Comparison of ENCODE assay signal across 8 mouse cellular contexts in the genomic region with DNA sequence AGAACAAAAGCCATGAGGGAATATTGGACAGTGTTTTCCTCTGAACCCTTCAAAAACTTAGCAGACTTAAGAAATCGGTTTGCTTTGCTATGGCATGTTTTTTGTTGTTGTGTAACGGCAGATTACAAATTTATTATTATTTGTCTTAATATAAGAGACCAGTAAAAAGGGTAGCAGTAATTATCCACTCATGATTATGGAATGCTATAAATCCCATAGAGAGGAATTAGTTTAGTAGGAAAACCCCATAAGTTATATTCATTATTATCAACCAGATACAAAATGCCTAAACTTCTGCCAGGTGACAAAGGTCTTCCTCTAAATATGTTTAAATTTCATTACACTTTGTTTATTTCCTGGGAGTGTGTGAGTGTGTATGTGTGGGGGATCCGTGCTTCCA. TPM values are rescaled to one million over a fixed set of nuclear protein-coding genes. Genes with fewer than 3 reads are reported as not detected.
DNase-seq lines count a peak whose midpoint lies in the region; ATAC-seq and TF ChIP-seq lines count a peak whose summit lies in the region.

No protein-coding gene starts in this region.

- intact Hi-C loops in heart, adult 2 months (cut with DNase I), result loop anchor here (2.0 to 10.0 kb wide), 2 partner anchors 133 to 527 kb away; no protein-coding TSS in a partner anchor

- H3K27me3 ChIP-seq in heart, adult 2 months (ENCODE audit: control insufficient read depth, insufficient read depth, low read length), result no peaks in the 10 kb centered on the region
- no peaks in the 10 kb centered on the region for H3K27me3 ChIP-seq in forebrain, embryonic 12.5 days
- no peaks in the 10 kb centered on the region for H3K27me3 ChIP-seq in liver, embryonic 13.5 days

- H3K36me3 ChIP-seq in heart, adult 2 months (ENCODE audit: control insufficient read depth, insufficient read depth, low read length), result peaks cover 8% of the 10 kb centered on the region
- no peaks in the 10 kb centered on the region for H3K36me3 ChIP-seq in forebrain, embryonic 12.5 days (replicated peaks)
- H3K36me3 ChIP-seq in liver, embryonic 13.5 days, result peaks cover 15% of the 10 kb centered on the region

- TF ChIP-seq EP300 in heart, adult 2 months (IDR thresholded peaks at IDR 0.05; ENCODE audit: insufficient read depth, low read depth, low read length), result no peak

- peaks cover 11% of the 10 kb centered on the region for H3K79me2 ChIP-seq in heart, adult 2 months (replicated peaks; ENCODE audit: control insufficient read depth, insufficient read depth, low read length)

- peak overlapping the region; percentile 98 for H3K9ac ChIP-seq in heart, adult 2 months (ENCODE audit: low read depth, low read length)
- H3K9ac ChIP-seq in forebrain, embryonic 12.5 days, result peak overlapping the region; percentile 96
- H3K9ac ChIP-seq in liver, embryonic 13.5 days, result peak overlapping the region; percentile 98

- no peak for ATAC-seq in forebrain, embryonic 12.5 days (ENCODE audit: low FRiP score)
- no peak for ATAC-seq in liver, embryonic 13.5 days (ENCODE audit: low read depth)

- H3K4me2 ChIP-seq in forebrain, embryonic 12.5 days, result peak overlapping the region; percentile 63
- peak overlapping the region; percentile 92 for H3K4me2 ChIP-seq in liver, embryonic 13.5 days

- TF ChIP-seq POLR2A in heart, adult 2 months (IDR thresholded peaks at IDR 0.05; ENCODE audit: insufficient read depth, low read depth, low read length), result no peak

- WGBS in heart, adult 2 months, result 15% methylated on average over 3 of the region's 3 CpGs
- WGBS in forebrain, embryonic 12.5 days, result 46% methylated on average over 3 of the region's 3 CpGs
- WGBS in liver, embryonic 13.5 days (ENCODE audit: insufficient replicate concordance), result 60% methylated on average over 3 of the region's 3 CpGs

- H3K4me1 ChIP-seq in heart, adult 2 months (ENCODE audit: control insufficient read depth, insufficient read depth, low read length), result peaks cover 18% of the 10 kb centered on the region
- H3K4me1 ChIP-seq in forebrain, embryonic 12.5 days, result peaks cover 26% of the 10 kb centered on the region
- peaks cover 51% of the 10 kb centered on the region for H3K4me1 ChIP-seq in liver, embryonic 13.5 days (replicated peaks)

- TF ChIP-seq CTCF in heart, adult 2 months (IDR thresholded peaks at IDR 0.05), result no peak

- H3K4me3 ChIP-seq in heart, adult 2 months, result peak overlapping the region; percentile 98
- H3K4me3 ChIP-seq in forebrain, embryonic 12.5 days (replicated peaks), result peak overlapping the region; percentile 87
- H3K4me3 ChIP-seq in liver, embryonic 13.5 days (replicated peaks), result peak overlapping the region; percentile 95

- DNase-seq in heart, adult 2 months, result no peak
- no peak for DNase-seq in heart, adult 18-20 months
- DNase-seq in 3T3-L1 (ENCODE audit: low read depth, low spot score), result peak; percentile 13
- no peak for DNase-seq in liver, embryonic 13.5 days
- no peak for DNase-seq in yolk sac, embryonic 10.5 days (ENCODE audit: low spot score)
- DNase-seq in retina, embryonic 14.5 days (ENCODE audit: low spot score), result no peak
- DNase-seq in right cerebral cortex, postnatal 4 days, result no peak

- peak overlapping the region; percentile 98 for H3K27ac ChIP-seq in heart, adult 2 months
- peak overlapping the region; percentile 93; the same call in 1 of the 2 replicates for H3K27ac ChIP-seq in forebrain, embryonic 12.5 days
- H3K27ac ChIP-seq in liver, embryonic 13.5 days, result peak overlapping the region; percentile 96

- no peaks in the 10 kb centered on the region for H3K9me3 ChIP-seq in forebrain, embryonic 12.5 days
- H3K9me3 ChIP-seq in liver, embryonic 13.5 days (replicated peaks), result no peaks in the 10 kb centered on the region

RNA-seq across cellular contexts. Expression of gene Atl1, which starts 0.7 kb away (rescaled TPM):
- 1 to 10 TPM; 4.0 TPM for total RNA-seq in heart, adult 2 months (2021)
- 2.9 and 3.5 TPM in 2 replicates for polyA plus RNA-seq in heart, adult 2 months (2012; rRNA removed)
- 1 to 10 TPM; 3.4 to 5.5 TPM for total RNA-seq in heart, adult 18-20 months (2021)
- polyA plus RNA-seq in forebrain, embryonic 12.5 days (2016; fragmentation: Nextera tagmentation; extraction: Ambion mirVana), result 53.8 and 63.2 TPM in 2 replicates
- 1.4 and 1.5 TPM in 2 replicates for polyA plus RNA-seq in liver, embryonic 13.5 days (2015; fragmentation: Nextera tagmentation; extraction: Ambion mirVana)

RNA-seq across cellular contexts. Expression of gene Map4k5, which starts 1.3 kb away (rescaled TPM):
- total RNA-seq in heart, adult 2 months (2021), result 10 to 100 TPM; 20.0 to 21.7 TPM
- polyA plus RNA-seq in heart, adult 2 months (2012; rRNA removed), result 5.6 and 10.0 TPM in 2 replicates
- 10 to 100 TPM; 19.3 to 21.4 TPM for total RNA-seq in heart, adult 18-20 months (2021)
- 36.7 and 36.8 TPM in 2 replicates for polyA plus RNA-seq in forebrain, embryonic 12.5 days (2016; fragmentation: Nextera tagmentation; extraction: Ambion mirVana)
- 20.7 and 25.4 TPM in 2 replicates for polyA plus RNA-seq in liver, embryonic 13.5 days (2015; fragmentation: Nextera tagmentation; extraction: Ambion mirVana)

Comparison
In these comparisons a context has a peak if more than half of its experiments do, and no peak if none do; other contexts are left out.
1. RNA of gene Atl1, which starts 0.7 kb away (polyA plus RNA-seq): 53.8 to 63.2 TPM in forebrain, embryonic 12.5 days; 2.9 to 3.5 TPM in heart, adult 2 months and 1.4 to 1.5 TPM in liver, embryonic 13.5 days; every median in the first group is over 10 times any median in the second.
2. Peak in every context shown above with its lines, with median percentiles within 50 percentile points of each other: H3K27ac ChIP-seq, H3K4me3 ChIP-seq and H3K9ac ChIP-seq.